Mouse (Mus musculus) c-Kit-negative CD71-positive TER-119-positive erythroid progenitor cells, embryonic 14.5 days (primary cell): Measurements from ENCODE around the gene Vps13d.

Experiments used
- DNase-seq: peaks from one replicate; pipeline ENCODE4 v3.0.0-alpha.2; 2013; ENCODE audit warnings: low read depth, low spot score

Vps13d gene

DNA sequence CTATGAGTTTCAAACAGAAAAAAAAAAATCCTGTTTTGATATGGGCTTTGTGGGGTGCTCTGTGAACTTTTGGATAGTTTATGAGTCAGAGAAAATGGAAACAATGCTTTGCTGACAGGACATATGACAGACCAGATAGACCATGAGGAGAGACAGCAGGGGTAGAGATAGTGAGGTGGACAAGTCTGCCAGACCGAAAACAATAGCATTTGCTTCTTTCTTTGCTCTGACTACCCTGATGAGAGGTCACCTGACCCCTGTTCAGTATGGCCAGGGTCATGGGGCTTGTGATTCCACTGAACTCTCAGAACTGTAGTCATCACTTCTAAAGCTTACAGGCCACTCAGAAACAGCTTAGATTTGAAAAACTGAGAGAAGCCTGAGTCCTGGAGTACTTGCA is 217.7 kb downstream of the Vps13d start:
- no peak for DNase-seq

DNA sequence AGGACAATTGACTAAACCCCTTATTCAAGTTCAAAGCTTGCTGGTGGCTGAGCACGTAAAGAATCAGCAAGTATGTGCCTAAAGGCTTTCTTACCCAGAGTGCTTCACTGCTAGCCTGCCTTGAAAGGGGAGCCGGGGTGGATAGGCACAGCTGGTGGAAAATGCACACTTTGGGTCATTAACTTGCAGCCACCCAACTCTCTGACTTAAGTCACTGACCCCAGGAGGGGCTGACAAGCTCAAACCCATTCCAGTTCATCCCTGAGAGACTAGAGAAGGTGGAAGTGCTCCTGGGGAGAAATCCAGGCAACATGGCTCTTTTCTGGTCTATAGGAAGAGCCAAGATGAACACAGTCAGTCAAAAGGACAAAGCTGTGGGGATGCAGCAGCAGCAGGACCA is 219.3 kb downstream of the Vps13d start:
- DNase-seq = no peak

DNA sequence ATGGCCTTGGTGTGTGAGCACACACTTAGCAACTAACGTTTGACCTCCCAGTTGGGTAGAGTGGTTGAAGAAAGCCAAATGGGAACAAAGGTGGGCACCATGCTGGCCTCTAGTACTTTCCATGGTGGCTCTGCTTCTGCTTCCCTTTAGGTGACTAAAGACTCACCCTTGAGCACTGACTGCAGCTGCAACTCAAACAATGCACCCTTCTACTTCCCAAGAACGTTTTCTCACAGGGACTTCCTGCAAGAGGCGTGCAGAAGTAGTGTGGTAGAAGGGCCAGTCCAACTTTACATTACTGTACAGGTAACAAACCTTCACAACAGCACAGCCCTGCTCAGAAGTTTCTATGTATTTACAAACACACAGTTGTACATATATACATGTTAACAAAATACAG is 220.3 kb downstream of the Vps13d start:
- DNase-seq = no peak

GRCm38 (mm10) chr4:144972948-144973720 is 221.7 kb downstream of the Vps13d start:
- DNase-seq = no peak

DNA sequence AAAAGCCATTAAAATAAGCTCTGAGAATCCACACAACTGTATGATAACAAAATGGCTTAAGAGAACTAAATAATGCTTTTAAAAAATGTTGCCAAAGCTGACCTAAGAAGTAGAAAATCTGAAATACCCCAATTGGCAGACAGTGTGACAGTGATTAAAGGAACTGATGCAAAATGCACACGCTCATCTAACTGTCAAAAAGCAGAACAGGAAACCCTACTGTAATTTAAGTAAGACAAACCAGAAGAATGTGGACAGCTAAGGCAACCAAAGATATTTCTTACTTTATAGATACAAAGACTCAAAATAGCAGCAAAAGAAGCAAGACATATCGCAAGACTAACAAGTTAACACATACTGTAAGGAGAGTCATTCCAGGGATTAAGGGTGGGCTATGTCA is 223.8 kb downstream of the Vps13d start:
- DNase-seq = no peak

GRCm38 (mm10) chr4:144969030-144969429 is 225.8 kb downstream of the Vps13d start:
- no peak for DNase-seq

- DNase-seq = no peak
Measured at GRCm38 (mm10) chr4:144968371-144968770, 226.4 kb downstream of the Vps13d start.

DNA sequence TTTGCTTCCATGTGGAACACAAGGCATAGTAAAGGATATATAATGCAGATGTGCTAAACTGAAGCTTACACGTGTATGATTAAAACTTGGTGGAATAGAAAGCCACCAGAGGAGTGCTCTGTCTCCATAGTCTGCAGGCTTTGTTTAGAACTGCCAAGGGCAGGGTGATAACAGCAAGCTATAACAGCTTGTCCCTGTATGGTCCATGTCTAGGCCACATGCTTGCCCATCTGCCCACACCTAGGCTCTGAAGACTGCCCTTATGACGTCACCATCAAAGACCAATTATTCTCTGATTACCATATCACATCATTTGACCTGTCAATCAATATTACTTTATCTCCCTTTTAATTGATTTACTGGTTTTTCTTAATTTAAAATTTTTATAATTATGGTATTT is 229.6 kb downstream of the Vps13d start:
- no peak for DNase-seq

GRCm38 (mm10) chr4:144961696-144962095 is 233.1 kb downstream of the Vps13d start:
- no peak for DNase-seq

GRCm38 (mm10) chr4:144961232-144961631 is 233.6 kb downstream of the Vps13d start:
- no peak for DNase-seq

DNA sequence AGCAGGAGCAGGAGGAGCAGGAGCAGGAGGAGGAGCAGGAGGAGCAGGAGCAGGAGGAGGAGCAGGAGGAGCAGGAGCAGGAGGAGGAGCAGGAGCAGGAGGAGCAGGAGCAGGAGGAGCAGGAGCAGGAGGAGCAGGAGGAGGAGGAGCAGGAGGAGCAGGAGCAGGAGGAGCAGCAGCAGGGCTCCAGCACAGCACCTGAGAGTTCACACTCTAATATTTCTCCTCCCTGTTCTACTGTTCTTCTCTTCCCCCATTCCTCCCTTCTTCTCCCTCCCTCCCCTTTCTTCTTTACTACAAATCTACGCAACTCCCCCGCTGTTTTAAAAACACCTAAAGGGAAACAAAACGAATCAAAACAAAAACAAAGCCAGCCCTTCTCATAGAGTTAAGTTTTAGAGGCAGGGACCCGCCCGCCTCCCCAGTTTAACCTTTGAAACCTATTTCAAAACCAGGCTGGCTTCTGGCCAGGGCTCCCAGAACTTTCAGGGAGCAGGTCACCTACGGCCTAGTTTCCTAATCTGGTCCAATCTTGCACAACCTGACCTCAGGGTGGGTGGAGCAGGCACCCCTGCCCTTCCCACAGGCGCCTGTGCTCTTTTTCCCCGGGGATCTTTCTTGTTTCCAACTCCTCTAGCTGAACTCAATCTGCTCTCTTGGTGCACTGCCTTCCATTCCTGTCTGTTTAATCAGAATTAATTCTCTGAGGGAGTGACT is 234.5 kb downstream of the Vps13d start:
- no peak for DNase-seq

DNA sequence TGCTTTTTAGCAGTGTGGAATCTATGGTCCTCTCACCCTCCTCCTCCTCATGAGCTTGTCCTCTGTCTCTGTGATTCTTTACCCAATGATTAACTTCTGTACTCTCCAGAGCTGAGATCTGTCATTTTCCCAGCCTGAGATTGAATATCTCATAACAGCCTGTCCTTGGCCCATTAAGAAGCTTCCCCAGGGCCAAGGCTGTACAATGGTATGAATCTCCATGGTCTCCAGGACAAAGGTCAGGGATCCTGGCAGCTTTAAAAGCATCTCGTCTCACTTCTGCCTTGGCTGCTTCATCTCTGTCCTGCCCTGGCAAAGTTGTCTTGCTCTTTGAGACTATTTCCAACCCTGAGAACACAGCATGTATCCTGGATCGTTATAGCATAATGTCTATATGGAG is 237.1 kb downstream of the Vps13d start:
- DNase-seq = no peak

DNA sequence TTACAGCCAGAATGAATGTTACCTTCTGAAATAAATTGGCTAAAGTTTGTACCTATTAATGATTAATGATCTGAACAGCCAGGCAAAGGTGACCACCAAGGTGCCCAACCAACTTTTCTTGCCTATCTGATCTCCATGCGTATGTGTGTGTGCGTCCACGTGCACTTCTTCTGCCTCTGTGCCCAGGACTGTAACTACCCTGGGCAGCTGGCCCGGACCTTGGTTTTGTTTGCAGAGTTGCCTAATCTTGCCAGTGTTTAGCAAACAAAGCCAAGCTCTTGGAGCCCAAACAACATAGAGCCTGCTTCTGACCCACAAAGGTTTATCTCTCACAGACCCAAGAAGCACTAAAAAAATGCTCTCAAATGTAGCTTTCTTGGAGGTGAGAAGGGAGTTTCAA is 237.6 kb downstream of the Vps13d start:
- DNase-seq = no peak

- DNase-seq = no peak
Measured at GRCm38 (mm10) chr4:144956293-144956692, 238.5 kb downstream of the Vps13d start.

- DNase-seq = no peak
Measured at GRCm38 (mm10) chr4:144955863-144956262, 238.9 kb downstream of the Vps13d start.

DNA sequence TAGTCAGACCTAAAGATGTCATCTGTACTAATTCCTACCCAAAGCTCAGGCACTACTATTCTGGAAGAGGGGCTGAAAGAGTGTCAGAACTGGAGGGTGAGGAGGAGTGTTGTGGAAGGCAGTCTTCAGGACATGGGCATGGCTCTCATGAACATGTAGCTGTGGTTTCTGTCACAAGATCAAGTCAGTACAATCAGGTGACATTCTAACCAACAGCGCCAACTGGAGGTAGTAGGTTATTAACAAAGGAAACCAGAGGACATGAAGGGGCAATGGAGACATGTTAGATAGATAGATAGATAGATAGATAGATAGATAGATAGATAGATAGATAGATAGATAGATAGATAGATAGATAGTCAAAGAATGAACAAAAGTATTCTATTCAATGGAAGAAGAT is 241.4 kb downstream of the Vps13d start:
- no peak for DNase-seq

GRCm38 (mm10) chr4:144951859-144952258 is 242.9 kb downstream of the Vps13d start:
- DNase-seq = no peak

GRCm38 (mm10) chr4:144950883-144951282 is 243.9 kb downstream of the Vps13d start:
- no peak for DNase-seq

DNA sequence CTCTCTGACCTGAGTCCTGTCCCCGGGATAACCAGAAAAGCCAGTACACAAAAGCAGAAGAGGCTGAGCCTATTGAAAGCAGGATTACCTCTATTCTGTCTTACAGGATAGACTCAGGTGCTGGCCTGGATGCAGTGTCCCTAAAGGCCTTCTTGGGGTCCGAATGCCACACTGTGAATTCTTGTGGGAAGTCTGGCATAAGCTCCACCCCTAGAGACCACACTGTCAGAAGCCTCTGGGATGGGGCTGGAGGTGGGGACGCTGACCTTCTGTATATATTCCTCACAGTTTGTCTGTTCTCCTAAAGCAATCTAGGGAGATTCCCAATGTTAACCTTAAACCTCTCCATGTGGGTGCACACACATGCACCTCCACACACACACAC is 244.5 kb downstream of the Vps13d start:
- no peak for DNase-seq

DNA sequence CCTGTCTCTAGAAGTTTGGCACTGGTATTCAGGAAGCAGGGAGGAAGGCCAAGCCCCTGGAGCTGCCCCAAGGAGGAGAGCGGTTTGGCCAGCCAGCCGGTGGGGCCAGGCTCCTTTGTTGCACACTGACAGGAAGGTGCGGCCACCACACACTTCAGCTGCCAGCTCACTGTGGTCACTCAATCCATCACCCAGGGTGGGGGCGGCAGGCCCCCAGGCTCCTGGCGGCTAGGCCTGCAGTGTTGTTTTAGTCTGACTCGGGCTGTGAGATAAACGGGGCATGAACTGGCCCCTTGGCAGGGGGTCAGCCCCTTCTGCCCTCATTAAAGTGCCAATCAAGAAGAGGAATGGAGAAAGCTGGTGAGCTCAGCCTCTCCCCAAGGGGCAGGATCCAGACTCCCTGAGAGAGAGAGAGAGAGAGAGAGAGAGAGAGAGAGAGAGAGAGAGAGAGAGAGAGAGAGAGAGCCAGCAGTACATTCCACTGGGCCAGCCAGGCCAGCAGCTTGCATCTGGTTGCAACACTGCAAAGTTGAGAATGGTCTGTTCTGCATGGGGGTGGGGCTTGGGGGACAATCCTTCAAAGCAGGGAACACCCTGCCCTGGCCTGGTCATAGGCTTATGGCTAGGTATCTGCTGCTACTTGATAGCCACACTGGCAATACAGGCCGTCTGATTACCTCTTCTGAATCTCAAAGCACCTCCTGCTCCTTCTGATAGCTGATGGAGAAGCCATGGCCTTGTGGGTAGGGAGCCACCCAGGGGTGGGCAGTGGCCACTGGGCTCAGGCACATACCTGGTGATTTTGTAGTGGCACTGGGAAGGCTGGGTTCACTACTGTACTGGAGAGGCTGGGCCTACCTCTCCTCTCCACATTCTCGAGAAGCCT is 245.1 kb downstream of the Vps13d start:
- DNase-seq = peak; percentile 50

DNA sequence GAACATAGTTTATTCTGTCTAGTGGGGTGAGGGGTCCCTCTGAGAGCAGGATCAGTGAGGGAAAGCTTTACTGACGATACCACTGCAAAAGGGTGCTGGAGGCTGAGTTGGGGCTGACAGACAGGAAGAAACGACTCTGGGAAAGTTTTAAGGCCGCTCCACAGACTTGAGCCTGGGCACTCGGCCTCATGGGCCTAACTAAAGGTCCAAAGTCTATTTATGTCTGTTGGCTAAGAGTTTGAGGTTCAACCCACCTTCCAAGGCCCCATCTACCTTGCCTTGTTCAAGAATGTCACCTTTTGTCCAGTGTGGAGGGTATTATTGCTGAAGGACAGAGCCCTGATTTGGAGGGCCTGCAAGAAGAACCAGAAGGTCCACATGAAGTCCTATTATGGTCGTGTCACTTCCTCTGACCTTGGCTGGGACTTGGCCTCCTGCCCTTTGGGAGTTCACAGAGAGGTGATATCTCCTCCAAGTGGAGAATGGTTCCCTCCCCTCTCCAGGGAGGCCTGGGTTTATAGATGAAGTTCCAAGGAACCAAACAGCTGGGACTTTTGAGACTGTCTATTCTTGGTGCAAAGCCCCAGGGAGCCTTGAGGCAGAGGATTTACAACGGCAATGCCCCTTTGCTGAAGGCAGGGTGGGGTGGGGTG is 246.9 kb downstream of the Vps13d start:
- DNase-seq = no peak

GRCm38 (mm10) chr4:144943273-144943672 is 251.5 kb downstream of the Vps13d start:
- DNase-seq = no peak
